ENCODE assay signal across 21 mouse cellular contexts in genomic region chr11:103195656-103196055, GRCm38 (mm10). TPM values are rescaled to one million over a fixed set of nuclear protein-coding genes. Genes with fewer than 3 reads are reported as not detected.
DNase-seq lines count a peak whose midpoint lies in the region; ATAC-seq and TF ChIP-seq lines count a peak whose summit lies in the region.
"Had no signal": no experiment of that assay in that cellular context is flagged by ENCODE, and none has a peak within 500 bp of the region (broad histone marks: within the 10 kb centered on the region; RNA-seq: fewer than 3 reads in every experiment).

No protein-coding gene starts in this region.

- no peak for TF ChIP-seq POLR2A in testis, adult 2 months (IDR thresholded peaks at IDR 0.05; ENCODE audit: control insufficient read depth, low read depth, low read length)

- H3K36me3 ChIP-seq in kidney, embryonic 15.5 days, result no peaks in the 10 kb centered on the region
- H3K36me3 ChIP-seq in testis, adult 2 months (ENCODE audit: control insufficient read depth, insufficient read depth, low read length), result no peaks in the 10 kb centered on the region
- H3K36me3 ChIP-seq: embryonic facial prominence, embryonic 13.5 days; forebrain, embryonic 12.5 days; G1E; heart, embryonic 10.5 days; hindbrain, embryonic 12.5 days had no signal

- H3K4me3 ChIP-seq in kidney, embryonic 15.5 days (replicated peaks), result no peak overlapping the region
- H3K4me3 ChIP-seq in testis, adult 2 months (ENCODE audit: control insufficient read depth, low read depth, low read length), result no peak overlapping the region
- H3K4me3 ChIP-seq: embryonic facial prominence, embryonic 13.5 days; forebrain, embryonic 12.5 days; heart, embryonic 10.5 days; hindbrain, embryonic 12.5 days had no signal

- no peak overlapping the region for H3K27ac ChIP-seq in kidney, embryonic 15.5 days
- H3K27ac ChIP-seq in testis, adult 2 months (ENCODE audit: control insufficient read depth, insufficient read depth, low read depth, low read length), result no peak overlapping the region
- H3K27ac ChIP-seq: embryonic facial prominence, embryonic 13.5 days; forebrain, embryonic 12.5 days; heart, embryonic 10.5 days; hindbrain, embryonic 12.5 days; hindbrain, postnatal 0 days had no signal

- H3K9ac ChIP-seq in kidney, embryonic 15.5 days, result no peak overlapping the region
- H3K9ac ChIP-seq: embryonic facial prominence, embryonic 13.5 days; forebrain, embryonic 12.5 days; hindbrain, embryonic 12.5 days had no signal

- peaks cover 99% of the 10 kb centered on the region for H3K27me3 ChIP-seq in kidney, embryonic 15.5 days
- no peaks in the 10 kb centered on the region for H3K27me3 ChIP-seq in testis, adult 2 months (ENCODE audit: control insufficient read depth, insufficient read depth, low read length)

- H3K9me3 ChIP-seq in kidney, embryonic 15.5 days (replicated peaks), result no peaks in the 10 kb centered on the region
- H3K9me3 ChIP-seq: embryonic facial prominence, embryonic 13.5 days; forebrain, embryonic 12.5 days; G1E; heart, embryonic 10.5 days; hindbrain, embryonic 12.5 days had no signal

- 0 out of 2 replicates have a peak, but pooled peaks have one; percentile 3 for TF ChIP-seq CTCF in testis, adult 2 months (IDR thresholded peaks at IDR 0.05; ENCODE audit: control insufficient read depth, insufficient read depth, insufficient replicate concordance, low read depth, low read length)

- no peak overlapping the region for H3K4me2 ChIP-seq in kidney, embryonic 15.5 days
- H3K4me2 ChIP-seq: embryonic facial prominence, embryonic 13.5 days; forebrain, embryonic 12.5 days; hindbrain, embryonic 12.5 days had no signal

- H3K4me1 ChIP-seq in kidney, embryonic 15.5 days, result peaks cover 47% of the 10 kb centered on the region
- H3K4me1 ChIP-seq in testis, adult 2 months (ENCODE audit: control insufficient read depth, insufficient read depth, low read length), result peaks cover 19% of the 10 kb centered on the region

- ATAC-seq in kidney, embryonic 15.5 days (replicated peaks; ENCODE audit: low FRiP score), result no peak
- ATAC-seq: forebrain, embryonic 16.5 days; hindbrain, postnatal 0 days had no signal

- WGBS in kidney, embryonic 15.5 days, result 64% methylated on average over 5 of the region's 5 CpGs

- DNase-seq in cerebellum, adult 9-10 months, result peak; percentile 65
- DNase-seq in cerebellum, adult 11 months, result no peak
- peak; percentile 4 for DNase-seq in kidney, postnatal 10 days
- no peak for DNase-seq in testis, postnatal 14 days (ENCODE audit: low spot score)
- DNase-seq in ovary, postnatal 36 days (ENCODE audit: low spot score), result no peak
- DNase-seq: adrenal gland, adult 8-10 months; heart, adult 18-20 months; heart, postnatal 10 days; heart, postnatal 4 days; kidney, adult 11 months had no signal

RNA-seq across cellular contexts. Expression of gene 1700023F06Rik, which starts 12.7 kb away (rescaled TPM):
- polyA plus RNA-seq in kidney, embryonic 15.5 days (2015; fragmentation: Nextera tagmentation; extraction: Ambion mirVana), result 0.19 and 0.42 TPM in 2 replicates
- 451 and 466 TPM in 2 replicates for polyA plus RNA-seq in testis, adult 2 months (2012; rRNA removed)
- polyA plus RNA-seq: G1E had no signal

RNA-seq across cellular contexts. Expression of gene Spata32, which starts 22.6 kb away (rescaled TPM):
- not detected in 2 replicates for polyA plus RNA-seq in kidney, embryonic 15.5 days (2015; fragmentation: Nextera tagmentation; extraction: Ambion mirVana)
- 142 and 168 TPM in 2 replicates for polyA plus RNA-seq in testis, adult 2 months (2012; rRNA removed)
- polyA plus RNA-seq: embryonic facial prominence, embryonic 13.5 days; forebrain, embryonic 12.5 days; forebrain, embryonic 16.5 days; G1E; heart, embryonic 10.5 days; heart, embryonic 14.5 days; hindbrain, embryonic 12.5 days; intestine, embryonic 14.5 days had no signal

RNA-seq across cellular contexts. Expression of gene Fmnl1, which starts 24.7 kb away (rescaled TPM):
- 2.2 and 3.8 TPM in 2 replicates for polyA plus RNA-seq in kidney, embryonic 15.5 days (2015; fragmentation: Nextera tagmentation; extraction: Ambion mirVana)
- 18.4 and 21.6 TPM in 2 replicates for polyA plus RNA-seq in testis, adult 2 months (2012; rRNA removed)

Comparison
In these comparisons a context has a peak if more than half of its experiments do, and no peak if none do; other contexts are left out.
1. DNase-seq: peak in cerebellum, adult 9-10 months (single experiment) and kidney, postnatal 10 days (single experiment); none in cerebellum, adult 11 months (single experiment), testis, postnatal 14 days (single experiment) and ovary, postnatal 36 days (single experiment).
2. RNA of gene 1700023F06Rik, which starts 12.7 kb away (polyA plus RNA-seq): 451 to 466 TPM in testis, adult 2 months; 0.19 to 0.42 TPM in kidney, embryonic 15.5 days; every median in the first group is over 100 times any median in the second.
3. RNA of gene Spata32, which starts 22.6 kb away (polyA plus RNA-seq): 142 to 168 TPM in testis, adult 2 months; not detected in kidney, embryonic 15.5 days; every median in the first group is over 100 times any median in the second.